Mouse (Mus musculus) ES-E14 (cell line): Measurements from ENCODE around the gene Cops8.

Source experiments
- CHD2 ChIP-seq: IDR thresholded peaks from 2 replicates; pipeline ENCODE4 v1.6.1; 2014; ENCODE audit warnings: mild to moderate bottlenecking, low read depth, low read length, inconsistent platforms
- HCFC1 ChIP-seq: IDR thresholded peaks from 2 replicates; pipeline ENCODE4 v1.6.1; 2012; ENCODE audit warnings: low read length, inconsistent platforms, borderline replicate concordance; ENCODE audit not compliant: insufficient read depth
- MAFK ChIP-seq: IDR thresholded peaks from 2 replicates; pipeline ENCODE4 v1.6.1; 2014; ENCODE audit warnings: mild to moderate bottlenecking, low read depth, low read length, inconsistent platforms; ENCODE audit not compliant: insufficient read depth
- ZC3H11A ChIP-seq: IDR thresholded peaks from 2 replicates; pipeline ENCODE4 v1.6.1; 2012; ENCODE audit warnings: low read depth, mild to moderate bottlenecking, inconsistent platforms, low read length, borderline replicate concordance
- ZNF384 ChIP-seq: IDR thresholded peaks from 2 replicates; pipeline ENCODE4 v1.6.1; 2012; ENCODE audit warnings: low read depth, low read length, inconsistent platforms

GRCm38 (mm10) chr1:90652553-90652952 lies 49.8 kb downstream of the Cops8 start:
- TF ChIP-seq ZNF384 (no peak), MAFK (no peak), CHD2 (no peak), HCFC1 (no peak), ZC3H11A (no peak)
